ENCODE assay signal across 8 mouse cellular contexts in the genomic region with DNA sequence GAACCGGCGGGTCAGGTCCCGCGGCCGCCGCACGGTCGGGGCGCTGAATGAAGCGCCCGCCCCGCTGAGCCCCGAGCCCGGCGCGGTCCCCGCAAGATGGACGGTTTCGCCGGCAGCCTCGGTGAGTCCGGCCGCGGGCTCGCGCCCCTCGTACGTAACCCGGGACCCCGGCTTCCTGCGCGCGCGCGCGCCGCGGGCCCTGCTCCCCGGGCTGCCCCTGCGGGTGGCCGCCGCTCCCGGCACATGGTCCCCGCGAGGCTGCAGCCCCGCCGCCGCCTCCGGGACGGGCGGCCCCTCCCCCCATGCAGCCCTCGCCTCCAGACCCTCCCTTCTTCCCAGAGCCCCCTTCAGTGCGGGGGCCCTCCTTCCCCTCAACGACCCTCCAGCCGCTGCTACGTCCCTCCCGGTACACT. TPM values are rescaled to one million over a fixed set of nuclear protein-coding genes. Genes with fewer than 3 reads are reported as not detected.
DNase-seq lines count a peak whose midpoint lies in the region; ATAC-seq and TF ChIP-seq lines count a peak whose summit lies in the region.

No protein-coding gene starts in this region.

- TF ChIP-seq EP300 in MEL (IDR thresholded peaks at IDR 0.05; ENCODE audit: low read depth in 1 of 2, low read length in 2 of 2) = no peak

- H3ac ChIP-seq in myocyte (ENCODE audit: control insufficient read depth, insufficient read length) = peak overlapping the region; percentile 67

- TF ChIP-seq POLR2A in MEL (IDR thresholded peaks at IDR 0.05; ENCODE audit: control insufficient read depth in 1 of 2, insufficient read depth in 1 of 2, low read depth in 1 of 2, low read length in 2 of 2, poor library complexity in 1 of 2) (no peak), myocyte (IDR thresholded peaks at IDR 0.05; ENCODE audit: insufficient read length, low read depth) (no peak)

- peak overlapping the region; percentile 95 for H3K27ac ChIP-seq in heart, embryonic 12.5 days (ENCODE audit: poor library complexity, severe bottlenecking)
- peak overlapping the region; percentile 74 for H3K27ac ChIP-seq in MEL (ENCODE audit: control insufficient read depth, low read depth, low read length)
- H3K27ac ChIP-seq in embryonic facial prominence, embryonic 14.5 days (replicated peaks; ENCODE audit: low read depth, low read length) = peak overlapping the region; percentile 92
- peak overlapping the region; percentile 98 for H3K27ac ChIP-seq in limb, embryonic 10.5 days

- no peak for DNase-seq in heart, adult 11 months
- peak; percentile 37 for DNase-seq in MEL (ENCODE audit: low read depth, low spot score)
- no peak for DNase-seq in embryonic facial prominence, embryonic 14.5 days (ENCODE audit: low spot score)
- peak; percentile 69 for DNase-seq in limb, embryonic 10.5 days (ENCODE audit: low spot score)
- DNase-seq in retina, postnatal 1 day = no peak
- no peak for DNase-seq in cerebellum, adult 9-10 months

- ATAC-seq in heart, embryonic 12.5 days (ENCODE audit: insufficient number of reproducible peaks, low FRiP score) = peak; percentile 72
- ATAC-seq in embryonic facial prominence, embryonic 14.5 days (ENCODE audit: low read depth) = peak; percentile 70

- no peaks in the 10 kb centered on the region for H3K36me3 ChIP-seq in heart, embryonic 12.5 days
- H3K36me3 ChIP-seq in MEL (ENCODE audit: control insufficient read depth in 1 of 2, insufficient read depth in 2 of 2, low read length in 2 of 2) = peaks cover 0 to 28% of the 10 kb centered on the region in 2 experiments; a peak in 2 of 4 replicates
- H3K36me3 ChIP-seq in embryonic facial prominence, embryonic 14.5 days (ENCODE audit: control insufficient read depth, insufficient read depth, low read length) = no peaks in the 10 kb centered on the region
- H3K36me3 ChIP-seq in limb, embryonic 10.5 days = no peaks in the 10 kb centered on the region
- no peaks in the 10 kb centered on the region for H3K36me3 ChIP-seq in myocyte (ENCODE audit: control insufficient read depth, insufficient read depth)

- 1% methylated on average over 45 of the region's 57 CpGs for WGBS in heart, embryonic 12.5 days
- WGBS in embryonic facial prominence, embryonic 14.5 days = 0% methylated on average over 6 of the region's 57 CpGs
- under 1% methylated on average over 49 of the region's 57 CpGs for WGBS in limb, embryonic 10.5 days

- no peak for TF ChIP-seq CTCF in MEL (IDR thresholded peaks at IDR 0.05 in 2 of 3, conservative IDR thresholded peaks at IDR 0.05 in 1 of 3; ENCODE audit: control insufficient read depth in 1 of 3, insufficient read depth in 1 of 3, low read depth in 2 of 3, low read length in 3 of 3, poor library complexity in 1 of 3, severe bottlenecking in 1 of 3)

- no peaks in the 10 kb centered on the region for H3K9me3 ChIP-seq in heart, embryonic 12.5 days (replicated peaks)
- H3K9me3 ChIP-seq in MEL (replicated peaks; ENCODE audit: insufficient read depth, low read length) = no peaks in the 10 kb centered on the region
- no peaks in the 10 kb centered on the region for H3K9me3 ChIP-seq in embryonic facial prominence, embryonic 14.5 days (ENCODE audit: control insufficient read depth, low read length)
- H3K9me3 ChIP-seq in limb, embryonic 10.5 days (replicated peaks) = no peaks in the 10 kb centered on the region

- TF ChIP-seq RAD21 in MEL (IDR thresholded peaks at IDR 0.05; ENCODE audit: low read depth, low read length) = no peak

- peak overlapping the region; percentile 75 for H3K4me2 ChIP-seq in heart, embryonic 12.5 days
- peak overlapping the region; percentile 81 for H3K4me2 ChIP-seq in embryonic facial prominence, embryonic 14.5 days (ENCODE audit: low read depth, low read length)
- H3K4me2 ChIP-seq in myocyte (ENCODE audit: low read depth) = peak overlapping the region; percentile 94

- H3K27me3 ChIP-seq in heart, embryonic 12.5 days (replicated peaks) = no peaks in the 10 kb centered on the region
- H3K27me3 ChIP-seq in MEL (ENCODE audit: control insufficient read depth in 1 of 2, insufficient read depth in 2 of 2, low read length in 2 of 2) = no peaks in the 10 kb centered on the region
- H3K27me3 ChIP-seq in embryonic facial prominence, embryonic 14.5 days (replicated peaks; ENCODE audit: control insufficient read depth, insufficient read depth, low read length) = no peaks in the 10 kb centered on the region
- no peaks in the 10 kb centered on the region for H3K27me3 ChIP-seq in limb, embryonic 10.5 days (ENCODE audit: low read depth, poor library complexity, severe bottlenecking)
- no peaks in the 10 kb centered on the region for H3K27me3 ChIP-seq in myocyte (ENCODE audit: control insufficient read depth, insufficient read depth, insufficient read length)

- H3K4me3 ChIP-seq in heart, embryonic 12.5 days = peak overlapping the region; percentile 96
- H3K4me3 ChIP-seq in MEL (ENCODE audit: control insufficient read depth in 1 of 2, insufficient read depth in 1 of 2, low read depth in 2 of 2, low read length in 2 of 2) (peak overlapping the region; percentile 63 to 72), myocyte (peak overlapping the region; percentile 36)
- peak overlapping the region; percentile 90 for H3K4me3 ChIP-seq in embryonic facial prominence, embryonic 14.5 days (ENCODE audit: low read depth, low read length)
- H3K4me3 ChIP-seq in limb, embryonic 10.5 days = peak overlapping the region; percentile 97

- peaks cover 20% of the 10 kb centered on the region for H3K4me1 ChIP-seq in heart, embryonic 12.5 days (replicated peaks)
- peaks cover 11 to 14% of the 10 kb centered on the region in 2 experiments; a peak in 3 of 4 replicates for H3K4me1 ChIP-seq in MEL (ENCODE audit: control insufficient read depth in 1 of 2, insufficient read depth in 2 of 2, low read length in 2 of 2)
- peaks cover 20% of the 10 kb centered on the region for H3K4me1 ChIP-seq in embryonic facial prominence, embryonic 14.5 days (ENCODE audit: control insufficient read depth, insufficient read depth, low read length)
- H3K4me1 ChIP-seq in limb, embryonic 10.5 days = peaks cover 28% of the 10 kb centered on the region

- peak overlapping the region; percentile 98 for H3K9ac ChIP-seq in heart, embryonic 12.5 days
- H3K9ac ChIP-seq in MEL (ENCODE audit: control insufficient read depth, low read depth, low read length, poor library complexity, severe bottlenecking) = peak overlapping the region; percentile 86
- H3K9ac ChIP-seq in embryonic facial prominence, embryonic 14.5 days (ENCODE audit: low read depth, low read length) = peak overlapping the region; percentile 97

- H3K79me2 ChIP-seq in MEL (ENCODE audit: control insufficient read depth, insufficient read depth, low read length, poor library complexity) = peaks cover 26% of the 10 kb centered on the region
- H3K79me2 ChIP-seq in myocyte (ENCODE audit: control insufficient read depth, insufficient read depth) = peaks cover 48% of the 10 kb centered on the region

TF ChIP-seq in MEL, 35 proteins besides CTCF, POLR2A, EP300 and RAD21 (continues in another document):
- TF ChIP-seq MXI1 (IDR thresholded peaks at IDR 0.05; ENCODE audit: low read depth, low read length) (no peak; the same call in 1 of the 2 replicates), TAL1 (IDR thresholded peaks at IDR 0.05; ENCODE audit: low read length) (no peak), TCF12 (IDR thresholded peaks at IDR 0.05; ENCODE audit: low read depth, low read length) (no peak), CHD1 (IDR thresholded peaks at IDR 0.05; ENCODE audit: low read depth, low read length) (no peak), ZC3H11A (IDR thresholded peaks at IDR 0.05; ENCODE audit: low read depth, low read length) (no peak), POLR2AphosphoS5 (IDR thresholded peaks at IDR 0.05; ENCODE audit: borderline replicate concordance, low read depth, low read length) (no peak), GATA1 (IDR thresholded peaks at IDR 0.05; ENCODE audit: low read depth, low read length) (no peak), MAFK (IDR thresholded peaks at IDR 0.05; ENCODE audit: borderline replicate concordance, low read depth, low read length) (no peak), MEF2A (IDR thresholded peaks at IDR 0.05; ENCODE audit: extremely low read depth, insufficient replicate concordance, low read depth, low read length, poor library complexity, severe bottlenecking) (no peak), E2F4 (IDR thresholded peaks at IDR 0.05; ENCODE audit: borderline replicate concordance, low read depth, low read length) (no peak), ZMIZ1 (IDR thresholded peaks at IDR 0.05; ENCODE audit: low read depth, low read length) (no peak), POLR2AphosphoS2 (IDR thresholded peaks at IDR 0.05; ENCODE audit: low read length) (no peak)

TF ChIP-seq in myocyte, 11 proteins besides CTCF, POLR2A, EP300 and RAD21:
- TF ChIP-seq MYOG (IDR thresholded peaks at IDR 0.05; ENCODE audit: control insufficient read depth in 1 of 3, insufficient read depth in 1 of 3, insufficient read length in 2 of 3, low read depth in 2 of 3) (no peak), E2F4 (IDR thresholded peaks at IDR 0.05; ENCODE audit: insufficient read depth) (no peak), REST (IDR thresholded peaks at IDR 0.05; ENCODE audit: insufficient read depth, insufficient read length) (no peak), TCF3 (IDR thresholded peaks at IDR 0.05; ENCODE audit: insufficient read length, low read depth) (no peak)

RNA-seq across cellular contexts. Expression of a gene that starts 0.4 kb away (rescaled TPM):
- polyA plus RNA-seq in heart, embryonic 12.5 days (2016; fragmentation: Nextera tagmentation; extraction: Ambion mirVana) = 27.6 and 32.4 TPM in 2 replicates
- 25.6 and 30.7 TPM in 2 replicates for total RNA-seq in MEL (2012; rRNA removed)
- polyA plus RNA-seq in MEL (2012; ENCODE audit: insufficient read depth in 1 of 2, insufficient read length in 2 of 2, low read depth in 1 of 2, low replicate concordance in 2 of 2, missing spikeins in 1 of 2) (10 to 100 TPM in 1 of 2 experiments, not detected in 1; 42.4 TPM), myocyte (2012; fragmentation: generic; extraction: Trizol) (4.2 TPM)
- 35.3 and 40.0 TPM in 2 replicates for polyA plus RNA-seq in embryonic facial prominence, embryonic 14.5 days (2014; fragmentation: Nextera tagmentation; extraction: Ambion mirVana)
- polyA plus RNA-seq in limb, embryonic 10.5 days (2016; fragmentation: Nextera tagmentation; extraction: Ambion mirVana) = 71.6 and 72.3 TPM in 2 replicates

Comparison
In these comparisons a context has a peak if more than half of its experiments do, and no peak if none do; other contexts are left out.
1. H3K4me3 ChIP-seq: peak in every context shown above with its lines; median percentile 97 in limb, embryonic 10.5 days; 96 in heart, embryonic 12.5 days; 90 in embryonic facial prominence, embryonic 14.5 days; 68 in MEL; 36 in myocyte.
2. DNase-seq: peak in MEL (single experiment) and limb, embryonic 10.5 days (single experiment); none in heart, adult 11 months (single experiment), embryonic facial prominence, embryonic 14.5 days (single experiment), retina, postnatal 1 day (single experiment) and cerebellum, adult 9-10 months (single experiment).
3. Peak in every context shown above with its lines, with median percentiles within 50 percentile points of each other: H3K27ac ChIP-seq, H3K4me2 ChIP-seq and H3K9ac ChIP-seq.